Mouse (Mus musculus): ENCODE results near the gene Pigl.

The Pigl gene

DNA sequence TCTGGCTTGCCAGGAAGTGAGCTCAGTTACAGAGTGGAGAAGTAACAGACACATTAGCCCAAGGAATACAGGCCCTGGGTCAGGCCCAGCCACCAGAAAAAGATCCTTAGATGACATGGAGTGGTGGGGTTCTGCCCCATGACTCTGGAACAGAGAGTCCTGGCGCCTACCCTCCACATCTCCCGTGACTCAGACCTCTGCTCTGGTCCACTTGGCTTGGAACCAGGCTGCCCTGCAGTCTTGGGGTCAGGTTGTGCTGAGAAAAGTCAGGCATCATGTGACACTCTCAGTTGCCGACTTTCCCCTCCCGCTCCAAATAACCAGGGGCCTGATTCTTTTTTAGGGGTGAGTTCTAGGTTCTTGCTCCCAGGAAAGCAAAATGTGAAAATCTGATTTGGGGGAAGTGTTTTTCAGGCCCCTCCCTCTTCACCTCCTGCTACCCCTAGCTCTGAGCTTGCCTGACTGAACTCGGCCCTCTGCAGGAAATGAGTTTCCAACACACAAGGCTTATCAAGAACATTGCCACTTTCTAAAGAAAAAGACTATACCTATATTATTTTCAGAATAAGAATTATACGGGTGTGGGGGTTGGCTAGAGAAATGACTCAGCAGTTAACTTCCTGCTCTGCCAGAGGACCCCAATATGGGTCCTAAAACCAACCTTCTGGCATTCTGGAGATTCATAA is 100.8 kb downstream of the Pigl start:
- peak; percentile 34 for DNase-seq (ENCODE audit: low spot score)

DNA sequence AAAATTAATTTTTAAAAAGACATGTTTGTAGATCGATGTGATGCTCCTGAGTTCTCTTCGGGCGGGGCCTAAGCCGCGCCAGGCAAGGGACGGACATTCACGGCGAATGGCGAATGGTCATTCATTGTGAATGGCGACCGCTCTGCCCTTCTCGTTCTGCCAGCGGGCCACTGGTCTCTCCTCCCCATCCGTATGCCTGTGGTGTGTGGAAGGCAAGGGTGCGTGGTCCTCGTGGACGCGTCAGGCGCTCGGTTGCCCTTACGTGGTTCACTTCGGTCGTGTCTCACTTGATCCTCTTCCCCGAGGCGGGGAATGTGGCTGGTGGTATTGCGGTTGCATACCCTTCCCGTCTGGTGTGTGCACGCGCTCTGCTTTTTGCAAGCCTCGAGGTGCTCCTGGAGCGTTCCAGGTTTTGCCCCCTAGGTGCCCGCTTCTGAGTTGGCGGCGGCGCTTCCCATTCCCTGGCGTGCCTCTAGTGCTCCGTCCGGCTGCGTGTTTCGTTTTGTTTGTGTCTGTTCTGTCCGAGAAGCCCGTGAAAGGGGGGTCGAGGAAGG is 102.3 kb downstream of the Pigl start:
- DNase-seq (ENCODE audit: low spot score): peak; percentile 29

DNA sequence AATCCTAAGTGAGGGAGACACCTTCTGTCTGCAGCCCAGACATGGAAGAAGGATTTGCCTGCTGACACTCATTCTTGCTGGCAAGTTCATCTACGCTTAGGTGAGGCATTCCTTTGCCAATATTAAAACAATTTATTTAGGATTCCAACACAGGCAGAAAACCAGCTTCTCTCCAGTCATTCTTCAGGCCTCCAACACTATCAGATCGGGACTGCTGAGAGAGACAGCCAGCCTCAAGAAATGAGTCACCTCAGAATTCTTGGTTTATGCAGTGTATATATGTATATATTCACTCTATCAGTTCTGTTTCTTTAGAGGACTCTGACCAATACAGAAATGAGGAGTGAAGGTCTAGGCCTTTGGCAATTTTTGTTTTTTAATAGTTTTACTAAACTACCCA is 105.3 kb downstream of the Pigl start:
- no peak for DNase-seq (ENCODE audit: low spot score)
